ENCODE assay signal across 9 mouse cellular contexts in the genomic region with DNA sequence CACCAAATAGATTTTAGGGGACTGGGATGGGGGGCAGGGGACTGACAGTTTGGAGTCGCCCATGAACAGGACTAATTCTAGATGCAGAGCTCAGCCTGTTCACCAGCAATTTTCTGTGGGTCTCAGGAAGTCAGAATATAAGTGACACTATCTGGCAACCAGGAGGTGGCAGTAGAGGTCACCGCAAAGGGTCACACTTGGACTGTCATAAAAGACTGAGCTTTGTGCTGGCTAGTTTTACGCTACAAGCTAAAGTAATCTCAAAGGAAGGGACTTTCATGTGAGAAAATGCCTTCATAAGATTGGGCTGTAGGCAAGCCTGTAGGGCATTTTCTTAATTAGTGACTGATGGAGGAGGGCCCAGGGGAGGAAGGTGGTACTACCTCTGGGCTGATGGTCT. TPM values are rescaled to one million over a fixed set of nuclear protein-coding genes. Genes with fewer than 3 reads are reported as not detected.
DNase-seq lines count a peak whose midpoint lies in the region; ATAC-seq lines count a peak whose summit lies in the region.
"Had no signal": no experiment of that assay in that cellular context is flagged by ENCODE, and none has a peak within 500 bp of the region (broad histone marks: within the 10 kb centered on the region; RNA-seq: fewer than 3 reads in every experiment).

No protein-coding gene starts in this region.

- H3K27ac ChIP-seq in hindbrain, embryonic 10.5 days, result no peak overlapping the region
- H3K27ac ChIP-seq in hindbrain, embryonic 12.5 days, result no peak overlapping the region
- no peak overlapping the region for H3K27ac ChIP-seq in embryonic facial prominence, embryonic 10.5 days (replicated peaks)
- no peak overlapping the region for H3K27ac ChIP-seq in intestine, embryonic 16.5 days (ENCODE audit: low read length)
- H3K27ac ChIP-seq: macrophage had no signal

- H3K4me2 ChIP-seq in hindbrain, embryonic 12.5 days (replicated peaks), result no peak overlapping the region
- H3K4me2 ChIP-seq in intestine, embryonic 16.5 days (ENCODE audit: low read depth, low read length), result no peak overlapping the region

- H3K4me3 ChIP-seq in hindbrain, embryonic 10.5 days, result no peak overlapping the region
- no peak overlapping the region for H3K4me3 ChIP-seq in hindbrain, embryonic 12.5 days
- no peak overlapping the region for H3K4me3 ChIP-seq in embryonic facial prominence, embryonic 10.5 days
- H3K4me3 ChIP-seq in intestine, embryonic 16.5 days (ENCODE audit: low read length), result no peak overlapping the region

- no peaks in the 10 kb centered on the region for H3K27me3 ChIP-seq in hindbrain, embryonic 10.5 days (ENCODE audit: insufficient read depth, poor library complexity, severe bottlenecking)
- no peaks in the 10 kb centered on the region for H3K27me3 ChIP-seq in hindbrain, embryonic 12.5 days
- no peaks in the 10 kb centered on the region for H3K27me3 ChIP-seq in embryonic facial prominence, embryonic 10.5 days (replicated peaks; ENCODE audit: low read depth, poor library complexity, severe bottlenecking)
- H3K27me3 ChIP-seq in intestine, embryonic 16.5 days (replicated peaks; ENCODE audit: control insufficient read depth, insufficient read depth, low read length), result no peaks in the 10 kb centered on the region

- DNase-seq in hindbrain, embryonic 10.5 days (ENCODE audit: low spot score), result peak; percentile 61
- peak; percentile 51 for DNase-seq in A20 (ENCODE audit: low read depth, low spot score)
- DNase-seq in adrenal gland, postnatal 14 days, result peak; percentile 76
- DNase-seq in embryonic facial prominence, embryonic 10.5 days (ENCODE audit: low spot score), result peak; percentile 65
- DNase-seq in mesoderm, embryonic 11.5 days (ENCODE audit: low read depth, low spot score), result peak; percentile 72
- no peak for DNase-seq in frontal cortex, postnatal 25 days (ENCODE audit: low spot score in 2 of 2)

- no peaks in the 10 kb centered on the region for H3K9me3 ChIP-seq in hindbrain, embryonic 10.5 days
- no peaks in the 10 kb centered on the region for H3K9me3 ChIP-seq in hindbrain, embryonic 12.5 days (replicated peaks)
- H3K9me3 ChIP-seq in embryonic facial prominence, embryonic 10.5 days, result no peaks in the 10 kb centered on the region
- no peaks in the 10 kb centered on the region for H3K9me3 ChIP-seq in intestine, embryonic 16.5 days (ENCODE audit: control insufficient read depth, low read length)

- WGBS in hindbrain, embryonic 10.5 days, result 34% methylated on average over 3 of the region's 3 CpGs
- WGBS in hindbrain, embryonic 12.5 days, result 34% methylated on average over 3 of the region's 3 CpGs
- WGBS in embryonic facial prominence, embryonic 10.5 days, result 38% methylated on average over 3 of the region's 3 CpGs
- WGBS in intestine, embryonic 16.5 days, result 32% methylated on average over 3 of the region's 3 CpGs

- ATAC-seq in hindbrain, embryonic 12.5 days (ENCODE audit: low FRiP score), result no peak
- ATAC-seq in intestine, embryonic 16.5 days, result peak; percentile 31; the same call in 1 of the 2 replicates

- no peaks in the 10 kb centered on the region for H3K36me3 ChIP-seq in hindbrain, embryonic 10.5 days
- no peaks in the 10 kb centered on the region for H3K36me3 ChIP-seq in hindbrain, embryonic 12.5 days
- H3K36me3 ChIP-seq in embryonic facial prominence, embryonic 10.5 days (replicated peaks), result no peaks in the 10 kb centered on the region
- H3K36me3 ChIP-seq in intestine, embryonic 16.5 days (ENCODE audit: control insufficient read depth, insufficient read depth, low read length), result no peaks in the 10 kb centered on the region

- no peak overlapping the region for H3K9ac ChIP-seq in hindbrain, embryonic 12.5 days
- no peak overlapping the region for H3K9ac ChIP-seq in intestine, embryonic 16.5 days (ENCODE audit: low read depth, low read length)

- no peaks in the 10 kb centered on the region for H3K4me1 ChIP-seq in hindbrain, embryonic 10.5 days (replicated peaks)
- no peaks in the 10 kb centered on the region for H3K4me1 ChIP-seq in hindbrain, embryonic 12.5 days
- no peaks in the 10 kb centered on the region for H3K4me1 ChIP-seq in embryonic facial prominence, embryonic 10.5 days
- H3K4me1 ChIP-seq in intestine, embryonic 16.5 days (ENCODE audit: control insufficient read depth, insufficient read depth, low read length), result no peaks in the 10 kb centered on the region

RNA-seq across cellular contexts. Expression of a gene that starts 17.8 kb away (rescaled TPM):
- polyA plus RNA-seq in hindbrain, embryonic 10.5 days (2016; fragmentation: Nextera tagmentation; extraction: Ambion mirVana), result 2.3 and 2.4 TPM in 2 replicates
- 6.0 and 6.4 TPM in 2 replicates for polyA plus RNA-seq in hindbrain, embryonic 12.5 days (2016; fragmentation: Nextera tagmentation; extraction: Ambion mirVana)
- total RNA-seq in adrenal gland, postnatal 14 days (2021), result 24.2 and 36.0 TPM in 2 replicates
- 3.7 and 4.1 TPM in 2 replicates for polyA plus RNA-seq in embryonic facial prominence, embryonic 10.5 days (2016; fragmentation: Nextera tagmentation; extraction: Ambion mirVana)
- polyA plus RNA-seq in intestine, embryonic 16.5 days (2015; fragmentation: Nextera tagmentation; extraction: Ambion mirVana), result 2.7 and 2.9 TPM in 2 replicates
- polyA plus RNA-seq: macrophage had no signal

Comparison
In these comparisons a context has a peak if more than half of its experiments do, and no peak if none do; other contexts are left out.
1. DNase-seq: peak in hindbrain, embryonic 10.5 days (single experiment), A20 (single experiment), adrenal gland, postnatal 14 days (single experiment), embryonic facial prominence, embryonic 10.5 days (single experiment) and mesoderm, embryonic 11.5 days (single experiment); none in frontal cortex, postnatal 25 days (0 of 2).